Mouse (Mus musculus) left cerebral cortex, adult 18-20 months (tissue): ENCODE data around the gene Specc1l. TPM values are rescaled to one million over a fixed set of nuclear protein-coding genes. Genes with fewer than 3 reads are reported as not detected.

ENCODE experiments used
- DNase-seq, 2 experiments: peaks; one replicate each; pipeline ENCODE4 v3.0.0; 2021 to 2022; ENCODE audit warnings: low spot score in 2 of 2, mixed read lengths in 1 of 2
- total RNA-seq, 2 experiments: library from RNA; stranded (reverse); gene quantifications; 2 replicates each; pipeline ENCODE4 v1.2.3; 2021

Gene Specc1l
- total RNA-seq, 2 experiments from 2014 or later: 36.4 to 42.3 TPM

DNA sequence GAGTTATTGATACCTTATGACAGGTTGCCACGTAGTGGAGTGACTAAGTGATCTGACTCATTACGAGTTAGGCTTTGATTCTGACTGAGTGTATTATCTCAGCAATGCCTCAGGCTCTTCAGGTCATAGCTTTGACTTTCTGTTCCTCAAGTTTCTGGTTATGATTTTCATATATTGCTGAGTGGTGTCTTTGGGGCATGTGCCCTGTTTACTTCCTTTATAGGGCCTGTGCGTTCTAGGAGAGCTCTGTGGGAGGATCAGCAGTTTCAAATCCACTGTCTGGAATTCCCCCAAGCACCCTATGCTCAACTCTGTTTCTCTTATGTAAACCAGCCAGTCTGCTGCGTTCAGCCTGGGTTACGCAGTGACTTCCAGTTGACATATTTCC is 10.7 kb downstream of the Specc1l start:
- peak in 1 of 2 experiments; percentile 15 for DNase-seq

DNA sequence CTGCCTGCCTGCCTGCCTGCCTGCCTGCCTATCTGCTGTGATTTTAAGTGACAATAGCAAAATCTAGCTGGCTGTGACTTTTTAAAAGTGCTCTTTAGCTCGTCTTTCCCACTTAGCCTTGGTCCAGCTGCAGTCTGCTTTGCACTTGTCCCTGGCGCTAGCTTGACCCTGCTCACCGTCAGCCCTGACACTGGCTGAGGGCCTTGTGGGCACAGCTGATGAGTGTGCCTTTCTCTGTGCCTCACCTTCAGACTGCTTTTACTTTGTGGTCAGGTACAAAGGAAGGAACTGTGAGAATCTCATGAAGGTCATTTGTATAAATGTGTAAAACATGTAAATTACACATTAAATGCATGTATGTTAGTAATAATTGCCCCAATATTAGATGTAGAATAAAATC is 12.3 kb downstream of the Specc1l start:
- DNase-seq: no peak

DNA sequence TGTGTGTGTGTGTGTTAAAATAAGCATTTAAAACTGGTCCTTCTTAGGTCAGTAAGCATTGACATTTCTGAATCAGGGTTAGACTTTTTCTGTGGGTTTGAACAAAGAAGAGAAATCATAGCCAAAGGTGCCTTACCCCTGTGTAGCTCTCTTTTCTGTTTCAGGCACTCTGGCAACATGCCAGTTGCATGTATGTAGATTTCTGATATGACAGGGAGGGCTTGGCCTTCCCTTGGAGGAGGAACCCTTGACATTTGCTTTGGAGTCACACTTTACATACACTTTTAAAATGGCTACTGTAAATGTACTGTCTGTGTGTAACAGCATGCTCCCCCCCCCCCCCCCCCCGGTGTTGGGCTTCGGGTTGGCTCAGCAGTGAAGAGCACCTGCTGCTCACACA is 12.8 kb downstream of the Specc1l start:
- no peak for DNase-seq

DNA sequence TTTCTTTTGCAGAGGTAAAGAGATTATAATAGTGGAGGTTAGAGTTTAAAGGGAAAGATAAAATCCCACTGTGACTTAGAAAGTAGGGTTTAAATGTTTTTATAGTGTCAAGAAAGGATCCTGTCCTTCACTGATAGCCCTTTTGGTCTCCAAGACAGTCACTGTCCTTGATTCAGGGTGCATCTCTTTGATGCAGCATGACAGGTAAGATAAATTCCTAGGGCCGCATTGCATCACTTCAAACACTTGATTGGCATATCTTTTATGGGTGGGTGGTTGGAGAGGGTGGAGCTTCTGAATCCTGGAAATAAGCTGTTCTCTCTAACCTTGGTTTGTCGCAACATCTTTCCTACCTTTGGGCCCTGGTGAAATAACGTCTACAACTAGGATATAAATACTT is 15.5 kb downstream of the Specc1l start:
- no peak for DNase-seq

DNA sequence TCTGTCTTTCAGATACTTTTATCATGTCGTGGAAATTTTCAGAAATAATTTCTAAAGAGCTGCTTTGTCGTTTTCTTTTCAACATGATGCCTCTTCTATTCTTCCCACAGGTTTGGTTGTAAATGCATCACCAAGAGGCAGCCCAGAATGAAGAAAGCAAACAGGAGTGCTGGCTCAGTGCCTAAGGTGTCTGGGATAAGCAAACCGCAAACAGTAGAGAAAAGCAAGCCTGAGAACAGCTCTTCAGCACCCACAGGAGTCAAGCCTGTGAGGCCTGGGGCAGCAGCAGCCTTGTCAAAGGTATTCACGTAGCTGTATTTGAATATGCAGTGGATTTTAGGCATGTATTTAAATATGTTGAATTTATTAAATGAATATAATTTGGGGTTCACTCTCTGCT is 18.7 kb downstream of the Specc1l start:
- no peak for DNase-seq

DNA sequence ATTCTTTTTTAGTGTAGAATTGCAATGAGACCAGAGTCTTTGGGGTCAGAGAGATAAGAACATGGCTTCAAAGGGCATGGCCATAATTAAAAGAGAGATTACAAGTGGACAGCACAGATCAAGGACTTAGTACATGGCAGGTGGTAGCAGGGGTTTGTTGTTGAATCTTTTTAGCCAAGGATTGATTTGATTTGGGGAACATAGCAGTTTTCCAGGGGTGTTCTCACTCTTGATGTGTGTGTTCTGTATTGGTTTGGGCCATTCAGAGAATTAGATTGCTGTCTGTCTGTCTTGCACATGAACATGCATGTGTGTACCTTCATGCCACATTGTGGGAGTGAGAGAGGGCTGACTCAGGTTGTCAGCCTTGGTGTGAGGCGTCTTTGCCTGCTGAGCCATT is 20.0 kb downstream of the Specc1l start:
- no peak for DNase-seq

DNA sequence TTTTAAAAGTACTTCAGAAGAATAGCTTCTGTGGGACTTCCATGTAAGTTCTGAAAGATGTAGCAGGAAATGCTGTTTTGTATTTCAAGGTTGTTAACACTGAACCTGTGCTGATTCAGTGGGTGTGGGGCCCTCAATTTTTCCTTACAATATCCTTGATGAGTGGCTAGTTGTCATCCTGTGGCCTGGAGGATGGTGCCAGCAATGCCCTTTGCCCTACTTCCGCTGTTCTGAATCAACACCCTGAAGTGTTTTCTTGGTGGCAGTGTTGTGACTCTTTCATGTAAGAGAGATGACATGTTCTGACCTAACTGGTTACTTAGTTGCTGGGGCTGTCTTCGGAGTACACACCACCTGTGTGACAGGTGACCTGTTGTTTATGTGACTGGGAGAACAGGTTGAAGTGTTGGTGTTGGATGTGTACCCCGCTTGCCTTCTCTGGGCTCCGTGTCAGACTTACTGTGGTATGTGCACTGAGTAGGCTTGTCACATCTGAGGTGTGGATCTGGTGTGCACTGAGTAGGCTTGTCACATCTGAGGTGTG is 20.8 kb downstream of the Specc1l start:
- DNase-seq: no peak

DNA sequence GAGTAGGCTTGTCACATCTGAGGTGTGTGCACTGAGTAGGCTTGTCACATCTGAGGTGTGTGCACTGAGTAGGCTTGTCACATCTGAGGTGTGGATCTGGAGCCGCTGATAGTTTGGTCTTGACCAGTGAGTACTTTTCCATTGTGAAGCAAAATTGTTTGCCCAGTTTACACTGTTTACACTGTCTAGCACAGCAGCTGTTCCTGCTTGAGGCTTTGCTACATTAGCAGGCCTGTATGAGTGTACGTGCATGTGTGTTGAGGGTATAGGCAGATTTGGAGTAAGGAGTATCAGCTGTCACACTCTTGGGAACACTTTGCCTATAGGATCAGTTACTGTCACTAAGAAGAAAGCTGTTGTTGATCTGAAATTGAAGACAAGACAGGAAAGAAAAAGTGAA is 21.6 kb downstream of the Specc1l start:
- no peak for DNase-seq

DNA sequence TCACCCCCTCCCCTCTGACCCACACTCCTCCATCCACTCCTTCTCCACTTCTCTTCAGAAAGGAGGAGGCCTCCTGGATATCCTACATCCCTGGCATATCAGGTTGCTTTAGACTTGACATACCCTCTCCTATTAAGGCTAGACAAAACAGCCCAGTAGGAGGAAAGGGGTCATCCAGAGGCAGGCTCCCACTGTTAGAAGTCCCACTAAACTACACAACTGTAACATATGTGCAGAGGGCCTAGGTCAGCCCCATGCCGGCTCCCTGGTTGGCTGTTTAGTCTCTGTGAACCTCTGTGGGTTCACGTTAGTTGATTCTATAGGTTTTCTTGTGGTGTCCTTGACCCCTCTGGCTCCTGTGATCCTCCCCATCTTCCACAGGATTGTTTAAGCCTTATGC is 23.9 kb downstream of the Specc1l start:
- no peak for DNase-seq

DNA sequence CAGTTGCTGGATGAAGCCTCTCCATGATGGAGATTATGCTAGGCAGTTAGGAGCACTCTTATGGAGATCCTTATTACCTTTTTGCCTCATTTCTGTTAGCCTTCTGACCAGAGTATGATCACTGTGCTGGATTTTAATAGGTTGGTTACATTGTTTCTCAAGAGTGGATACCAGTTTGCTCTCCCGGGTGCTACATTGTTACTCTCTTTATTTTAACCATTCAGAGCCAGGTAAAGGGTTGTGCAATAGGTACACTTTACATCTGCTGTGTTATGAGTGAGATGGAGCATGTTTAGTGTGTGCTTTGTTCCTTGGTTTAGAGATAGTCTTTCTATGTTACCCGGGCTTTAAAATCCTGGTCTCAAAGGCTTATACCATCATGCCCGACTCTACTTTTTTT is 24.3 kb downstream of the Specc1l start:
- DNase-seq: no peak

DNA sequence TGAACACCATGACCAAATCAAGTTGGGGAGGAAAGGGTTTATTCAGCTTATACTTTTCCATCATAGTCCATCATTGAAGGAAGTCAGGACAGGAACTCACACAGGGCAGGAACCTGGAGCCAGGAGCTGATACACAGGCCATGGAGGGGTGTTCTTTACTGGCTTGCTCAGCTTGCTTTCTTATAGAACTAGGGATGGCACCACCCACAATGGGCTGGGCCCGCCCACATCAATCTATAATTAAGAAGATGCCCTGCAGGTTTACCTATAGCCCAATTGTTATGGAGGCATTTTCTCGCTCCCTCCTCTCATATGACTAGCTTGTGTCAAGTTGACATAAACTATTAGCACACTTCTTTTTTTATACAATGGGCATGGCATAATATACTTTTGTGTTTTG is 25.3 kb downstream of the Specc1l start:
- no peak for DNase-seq

DNA sequence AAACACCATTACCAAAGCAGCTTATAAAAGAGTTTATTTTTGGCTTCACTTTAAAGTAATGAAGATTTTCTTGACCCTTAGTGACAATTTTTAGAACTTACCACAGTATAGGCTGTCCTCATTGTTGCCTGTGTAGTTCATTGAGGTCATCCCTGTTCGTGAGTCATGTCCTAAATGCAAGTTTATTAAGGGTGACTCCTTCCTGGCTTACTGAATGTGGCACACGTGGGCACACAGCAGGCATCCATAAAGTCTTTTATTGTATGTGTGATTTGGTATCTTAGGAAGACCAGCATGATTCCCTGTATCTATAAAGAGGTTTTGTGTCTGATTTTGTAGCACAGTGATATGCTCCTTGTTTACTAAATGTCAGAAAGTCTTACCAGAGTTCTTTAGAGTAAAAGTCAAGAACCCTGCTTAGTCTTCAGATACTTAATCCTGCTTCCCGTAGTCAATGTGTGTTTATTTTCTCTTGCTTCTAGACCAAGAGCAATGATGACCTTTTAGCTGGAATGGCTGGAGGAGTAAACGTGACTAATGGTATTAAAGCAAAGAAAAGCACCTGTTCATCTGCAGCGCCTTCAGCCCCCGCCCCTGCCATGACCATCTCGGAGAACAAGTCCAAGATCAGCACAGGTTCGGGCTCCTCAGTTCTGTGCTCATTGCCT is 28.8 kb downstream of the Specc1l start:
- no peak for DNase-seq

DNA sequence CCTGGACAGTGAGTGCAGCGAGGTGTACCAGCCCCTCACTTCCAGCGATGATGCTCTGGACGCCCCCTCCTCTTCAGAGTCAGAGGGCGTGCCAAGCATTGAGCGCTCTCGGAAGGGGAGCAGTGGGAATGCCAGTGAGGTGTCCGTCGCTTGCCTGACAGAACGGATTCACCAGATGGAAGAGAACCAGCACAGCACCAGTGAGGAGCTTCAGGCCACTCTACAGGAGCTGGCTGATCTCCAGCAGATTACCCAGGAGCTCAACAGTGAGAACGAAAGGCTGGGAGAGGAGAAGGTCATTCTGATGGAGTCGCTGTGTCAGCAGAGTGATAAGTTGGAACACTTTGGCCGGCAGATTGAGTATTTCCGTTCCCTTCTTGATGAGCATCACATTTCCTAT is 33.9 kb downstream of the Specc1l start:
- DNase-seq: no peak

DNA sequence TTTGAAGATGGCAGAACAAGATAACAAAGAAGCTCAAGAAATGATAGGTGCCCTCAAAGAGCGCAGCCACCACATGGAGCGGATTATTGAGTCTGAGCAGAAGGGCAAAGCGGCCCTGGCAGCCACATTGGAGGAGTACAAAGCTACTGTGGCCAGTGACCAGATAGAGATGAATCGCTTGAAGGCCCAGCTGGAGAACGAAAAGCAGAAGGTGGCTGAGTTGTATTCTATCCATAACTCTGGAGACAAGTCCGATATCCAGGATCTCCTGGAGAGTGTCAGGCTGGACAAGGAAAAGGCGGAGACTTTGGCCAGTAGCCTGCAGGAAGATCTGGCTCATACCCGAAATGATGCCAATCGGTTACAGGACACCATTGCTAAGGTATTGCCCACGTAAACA is 34.5 kb downstream of the Specc1l start:
- no peak for DNase-seq

DNA sequence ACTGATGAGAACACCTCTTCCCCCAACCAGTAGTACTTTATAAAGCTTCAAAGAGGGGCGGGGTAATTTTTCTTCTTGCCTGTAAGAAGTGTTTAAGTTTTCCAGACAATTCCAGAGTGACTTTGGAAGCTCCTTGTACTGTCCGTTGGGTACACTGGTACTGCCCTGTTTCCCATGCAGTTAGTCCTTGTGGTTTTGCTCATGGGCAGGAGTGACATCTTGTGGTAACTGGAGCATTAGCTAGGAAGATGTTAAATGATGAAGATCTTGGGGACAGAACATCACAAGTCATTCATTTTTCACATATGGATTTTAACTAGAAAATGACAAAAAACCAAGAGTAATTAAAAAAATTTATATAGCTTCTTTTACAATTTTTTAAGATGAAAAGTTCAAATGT is 39.1 kb downstream of the Specc1l start:
- no peak for DNase-seq

DNA sequence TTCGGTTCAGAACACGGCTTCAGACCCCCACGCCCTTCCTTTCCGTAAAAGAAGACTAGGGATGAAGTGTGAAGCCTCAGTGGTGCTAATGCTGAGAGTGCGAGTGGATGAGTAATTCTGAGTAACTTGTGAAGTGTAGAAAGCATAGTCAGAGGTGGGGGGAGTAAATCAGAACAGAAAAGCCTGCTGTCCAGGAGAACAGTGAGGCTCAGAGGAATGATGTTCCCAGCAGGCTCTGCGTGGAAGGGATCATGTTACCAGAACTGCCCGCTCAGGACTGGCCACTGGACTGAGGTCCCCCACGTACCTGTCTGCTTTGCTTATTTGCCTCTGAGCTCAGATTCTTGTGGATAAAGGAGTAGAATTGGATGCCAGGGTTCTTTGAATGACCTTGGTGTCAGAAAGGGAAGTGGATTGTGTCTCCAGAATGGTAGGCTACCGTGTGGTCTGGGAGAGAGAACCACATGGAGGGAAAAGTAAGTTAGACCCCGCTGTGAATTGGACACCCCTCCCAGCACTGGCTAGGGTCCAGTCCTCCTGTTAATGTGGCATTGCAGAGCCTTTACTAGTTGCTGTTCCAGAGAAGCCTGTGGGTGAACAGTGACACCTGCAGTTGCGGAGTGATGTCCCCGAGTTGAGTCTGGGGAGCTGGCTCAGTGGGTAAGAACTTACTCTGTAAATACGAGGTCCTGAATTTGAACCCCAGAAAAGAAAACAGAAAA is 40.6 kb downstream of the Specc1l start:
- DNase-seq: no peak

DNA sequence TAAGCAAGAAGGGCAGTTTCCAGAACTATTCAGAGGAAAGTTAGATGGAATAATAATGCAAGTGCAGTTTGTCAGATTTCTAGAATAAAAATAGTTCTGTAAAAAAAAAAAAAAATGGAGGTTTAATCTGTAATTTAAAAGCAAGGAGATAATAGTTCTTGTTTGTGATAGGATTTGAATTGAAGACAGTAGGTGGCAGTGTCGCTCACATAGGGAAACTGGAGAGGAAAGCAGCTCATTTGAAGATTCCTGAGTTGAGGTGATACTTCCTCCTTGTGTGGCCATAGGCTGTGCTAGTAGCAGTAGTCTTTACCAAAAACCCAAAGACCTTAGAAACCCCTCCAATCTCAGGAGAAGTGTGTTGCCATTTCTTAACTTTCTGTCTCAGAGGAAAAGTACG is 43.2 kb downstream of the Specc1l start:
- peak in 1 of 2 experiments; percentile 19 for DNase-seq

DNA sequence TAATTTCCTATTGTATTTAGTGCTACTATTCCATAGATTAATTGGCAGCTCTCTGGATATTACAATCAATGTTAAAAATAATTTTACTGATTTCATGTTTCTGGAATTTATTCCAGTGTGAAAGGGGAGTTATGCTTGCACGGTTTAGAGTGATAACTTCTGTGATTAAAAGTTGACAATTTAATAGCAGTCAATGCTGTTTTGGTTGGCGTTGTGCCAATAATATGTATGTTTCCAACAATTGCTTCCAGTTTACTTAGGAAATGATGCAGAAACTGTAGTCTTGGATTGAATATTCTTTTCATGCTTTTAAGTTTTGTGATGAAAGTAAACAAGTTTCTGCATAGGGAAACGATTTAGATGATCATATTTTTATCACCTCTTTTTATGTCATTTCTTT is 45.5 kb downstream of the Specc1l start:
- DNase-seq: no peak

DNA sequence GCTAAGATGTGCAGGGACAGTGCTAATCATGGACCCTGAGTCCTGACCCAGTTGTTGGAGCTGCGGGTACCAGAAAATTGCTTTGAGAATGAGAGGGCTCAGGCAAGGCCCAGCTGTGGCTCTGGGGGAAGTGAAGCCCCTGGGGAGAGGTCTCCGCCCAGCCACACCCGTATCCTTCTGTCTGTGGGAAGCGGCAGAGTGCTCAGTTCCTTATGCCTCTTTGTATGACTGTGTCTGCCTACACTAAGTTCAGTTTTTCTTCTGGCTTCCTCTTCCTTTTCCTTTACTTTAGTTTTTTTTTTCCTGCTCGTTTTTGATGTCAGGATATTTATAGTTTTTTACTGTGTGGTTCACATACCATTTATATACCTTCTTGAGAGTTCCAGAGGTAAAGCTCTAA is 46.4 kb downstream of the Specc1l start:
- DNase-seq: no peak

DNA sequence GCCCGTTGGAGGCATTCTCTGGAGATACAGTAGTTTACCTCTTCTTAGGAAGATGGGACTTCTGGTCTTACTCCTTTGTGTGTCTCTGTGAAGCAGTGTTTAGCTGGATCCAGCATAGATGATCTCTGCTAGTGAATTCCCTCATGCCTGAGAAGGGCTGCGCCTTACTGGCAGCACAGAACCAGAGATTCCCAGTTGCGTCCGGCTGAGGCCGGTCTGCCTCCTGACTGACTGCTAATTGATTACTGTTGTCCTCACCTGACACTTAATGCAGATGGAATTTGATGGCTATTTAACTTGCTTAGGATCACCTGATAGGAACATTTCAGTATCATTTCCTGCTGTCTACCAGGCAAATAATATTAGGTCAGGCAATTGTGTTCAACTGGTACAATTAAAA is 49.4 kb downstream of the Specc1l start:
- no peak for DNase-seq

DNA sequence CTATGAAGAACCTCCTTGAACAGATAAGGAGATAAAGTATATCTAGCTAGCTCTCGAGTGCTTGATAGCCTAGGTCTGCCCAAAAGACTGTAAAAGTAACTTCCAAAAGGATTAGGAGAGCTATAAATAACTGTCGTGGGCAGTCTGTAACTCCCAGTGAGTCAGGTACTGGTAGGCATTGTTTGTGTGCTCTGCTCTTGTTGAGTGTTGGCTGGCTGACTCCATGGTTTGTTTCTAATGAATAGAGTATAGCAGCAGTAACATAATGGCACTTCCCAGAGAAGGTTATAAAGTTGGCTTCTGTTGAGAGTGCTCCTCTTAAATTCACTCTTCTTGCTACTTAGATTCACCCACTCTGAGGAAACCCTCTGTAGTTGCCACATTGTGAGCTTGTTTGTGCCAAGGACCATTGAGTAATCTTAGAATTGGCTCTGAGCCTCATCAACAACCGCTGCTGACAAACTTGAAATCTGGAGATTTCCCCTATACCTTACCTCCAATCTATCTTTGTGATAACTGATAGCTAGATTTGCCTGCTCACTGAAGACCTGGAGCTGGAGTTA is 53.2 kb downstream of the Specc1l start:
- no peak for DNase-seq

DNA sequence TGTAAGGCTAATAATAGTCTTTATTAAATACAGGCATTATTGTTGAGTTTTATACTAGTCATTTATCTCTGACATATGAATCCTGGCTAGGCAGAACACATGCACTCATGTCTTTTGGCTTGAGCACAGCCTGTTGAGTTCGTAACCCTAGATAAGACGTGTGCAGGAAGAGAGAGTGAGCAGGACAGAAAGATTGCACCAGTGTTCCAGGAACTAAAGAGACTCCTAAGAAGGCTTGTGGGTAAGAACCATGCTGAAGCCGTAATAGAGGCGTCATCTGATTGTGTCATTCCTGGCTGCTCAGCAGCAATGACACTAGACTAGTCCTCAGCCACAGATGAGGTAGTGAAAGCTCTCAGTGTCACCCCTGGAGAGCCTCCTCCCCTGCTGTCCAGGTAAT is 61.1 kb downstream of the Specc1l start:
- DNase-seq: no peak
